Mouse (Mus musculus) small intestine, adult 2 months (tissue): ENCODE measurements around the gene Rab29.

Source experiments
- CTCF ChIP-seq: fragments of 200-500 bp; IDR thresholded peaks from 2 replicates; pipeline ENCODE4 v1.5.1; 2012; ENCODE audit warnings: low read depth, mild to moderate bottlenecking, control low read depth, inconsistent platforms, low read length, moderate library complexity, mixed read lengths; ENCODE audit not compliant: insufficient replicate concordance, insufficient read length; ENCODE audit errors: extremely low read depth
- POLR2A ChIP-seq: fragments of 200-500 bp; IDR thresholded peaks from 2 replicates; pipeline ENCODE4 v1.6.1; 2012; ENCODE audit warnings: low read depth, mild to moderate bottlenecking, control low read depth, inconsistent platforms, low read length, moderate library complexity

- TF ChIP-seq CTCF (no peak), POLR2A (no peak)
Observed at GRCm38 (mm10) chr1:131891436-131891835, 24.4 kb downstream of the Rab29 start.
